Mouse (Mus musculus) urinary bladder, postnatal 25 days (tissue): ENCODE data around the gene Mapk11.

Source experiments
- DNase-seq: peaks from one replicate; pipeline ENCODE4 v3.0.0; 2022; ENCODE audit warnings: low spot score

The Mapk11 gene

GRCm38 (mm10) chr15:89149271-89150040 lies at the start of gene Mapk11:
Mapk11 (minus strand) TSS chr15:89149628.
- no peak for DNase-seq

DNA sequence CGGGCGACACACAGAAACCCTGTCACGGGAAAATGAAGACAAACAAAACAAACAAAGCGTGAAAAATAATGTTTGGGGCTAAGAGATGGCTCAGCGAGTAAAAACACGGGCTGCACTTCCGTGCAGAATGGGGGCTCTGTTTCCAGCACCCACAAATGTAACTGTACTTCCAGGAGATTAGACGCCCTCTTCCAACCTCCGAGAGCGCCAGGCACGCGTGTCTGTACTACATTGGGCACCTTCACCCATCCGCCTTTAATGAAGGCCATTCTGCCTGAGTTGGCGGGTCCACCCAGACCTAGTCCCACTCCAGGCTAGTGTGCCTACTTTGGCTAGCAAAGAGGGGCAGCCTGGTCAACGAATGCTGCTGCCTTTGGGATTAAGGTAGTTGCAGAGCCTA lies 47.6 kb upstream of the Mapk11 start:
- DNase-seq, result no peak

GRCm38 (mm10) chr15:89196313-89196706 lies 46.9 kb upstream of the Mapk11 start, which contains the start of gene Dennd6b:
Dennd6b (minus strand) TSS chr15:89196496.
- DNase-seq, result peak; percentile 91

GRCm38 (mm10) chr15:89195690-89196312 lies 46.4 kb upstream of the Mapk11 start:
- DNase-seq, result peak; percentile 91

- DNase-seq, result no peak
Measured at GRCm38 (mm10) chr15:89195261-89195681, 45.8 kb upstream of the Mapk11 start.

- DNase-seq, result no peak
Measured at GRCm38 (mm10) chr15:89184937-89185227, 35.5 kb upstream of the Mapk11 start.

- no peak for DNase-seq
Measured at GRCm38 (mm10) chr15:89184141-89184936, 34.9 kb upstream of the Mapk11 start.

DNA sequence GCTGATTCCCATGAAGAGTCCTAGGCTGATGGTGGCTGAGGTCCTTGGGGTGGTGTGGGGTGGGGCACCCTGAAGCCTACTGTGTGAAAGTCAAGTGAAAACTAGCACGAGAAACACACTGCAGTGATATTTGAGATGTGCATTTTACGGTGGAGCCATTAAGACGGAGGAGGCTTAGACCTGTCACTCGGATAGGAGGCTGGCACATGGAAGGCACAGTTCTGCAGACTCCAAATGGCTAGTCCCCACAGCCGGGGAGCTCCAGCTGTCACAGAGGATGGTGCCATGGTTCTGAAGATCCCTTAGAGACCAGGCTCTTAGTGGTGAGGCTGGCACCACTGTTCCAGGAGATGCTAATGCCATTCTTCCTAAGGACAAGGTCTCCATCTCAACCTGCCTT lies 33.4 kb upstream of the Mapk11 start:
- DNase-seq, result no peak

DNA sequence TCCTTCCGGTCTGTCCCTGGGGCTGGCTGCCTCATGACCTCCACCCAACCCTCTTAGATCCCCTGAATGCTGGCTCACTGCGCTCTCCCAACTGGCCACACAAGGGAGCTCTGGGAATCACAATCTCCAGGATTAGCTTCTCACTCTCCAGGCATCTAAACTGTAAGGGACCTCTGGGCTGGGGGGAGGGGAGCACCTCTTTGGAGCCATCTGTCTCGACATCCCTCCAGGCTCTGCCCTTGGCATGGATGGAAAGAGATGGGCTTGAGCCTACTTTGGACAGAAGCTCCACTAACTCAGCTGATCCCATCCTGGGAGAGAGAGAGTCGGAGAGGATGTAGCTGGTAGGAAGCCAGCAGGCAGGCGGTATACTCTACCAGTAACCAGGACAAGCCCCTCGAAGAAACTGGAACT lies 32.9 kb upstream of the Mapk11 start:
- DNase-seq, result no peak

GRCm38 (mm10) chr15:89181561-89182270 lies 32.3 kb upstream of the Mapk11 start:
- DNase-seq, result no peak

GRCm38 (mm10) chr15:89180571-89181229 lies 31.3 kb upstream of the Mapk11 start, which contains the start of gene Plxnb2:
Plxnb2 (minus strand) TSS chr15:89180788.
- DNase-seq, result peak; percentile 79

DNA sequence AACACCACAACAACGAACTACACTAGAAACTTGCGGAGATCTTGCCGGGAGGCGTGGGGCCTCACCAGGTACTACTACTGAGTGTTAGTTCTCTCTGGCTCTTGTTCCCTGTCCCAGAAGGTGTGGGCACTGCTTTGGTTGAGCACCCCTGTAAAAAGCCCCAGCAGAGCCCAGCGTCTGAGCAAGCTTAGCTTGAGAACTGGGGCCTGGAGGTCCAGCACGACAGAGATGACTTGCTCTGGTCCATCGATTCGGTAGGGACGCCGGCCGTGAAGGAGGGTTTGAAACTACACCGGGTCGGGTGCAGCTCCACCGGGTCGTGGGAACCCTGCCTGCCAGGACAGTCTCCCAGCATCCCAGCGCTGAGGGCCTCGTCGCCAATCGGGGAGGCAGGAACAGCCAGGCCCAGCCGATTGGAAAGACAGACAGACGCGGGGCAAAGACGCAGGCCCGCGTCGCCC lies 30.7 kb upstream of the Mapk11 start:
- no peak for DNase-seq

- DNase-seq, result no peak
Measured at GRCm38 (mm10) chr15:89179630-89179964, 30.2 kb upstream of the Mapk11 start.

- peak; percentile 78 for DNase-seq
Measured at GRCm38 (mm10) chr15:89178954-89179629, 29.7 kb upstream of the Mapk11 start.

- DNase-seq, result no peak
Measured at GRCm38 (mm10) chr15:89178260-89178860, 28.9 kb upstream of the Mapk11 start.

GRCm38 (mm10) chr15:89177576-89178259 lies 28.3 kb upstream of the Mapk11 start:
- no peak for DNase-seq

DNA sequence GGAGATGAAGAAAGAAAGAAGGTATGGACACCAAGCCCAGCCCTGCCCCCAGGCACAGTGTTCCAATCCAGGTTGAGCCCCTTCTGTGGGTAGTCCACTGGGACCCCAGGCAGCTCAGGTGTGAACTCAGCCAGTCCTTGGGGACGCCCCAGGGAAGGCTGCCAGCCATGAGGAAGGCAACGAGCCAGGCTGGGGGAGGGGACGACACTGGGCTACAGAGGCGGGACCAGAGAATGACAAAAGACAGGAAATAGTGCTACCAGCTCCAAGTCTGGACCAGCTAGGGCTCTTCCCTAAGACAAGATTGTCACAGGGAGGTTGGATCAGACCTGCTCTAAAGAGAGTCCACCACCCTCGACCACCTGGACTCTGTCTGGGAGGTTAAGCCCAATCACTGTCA lies 27.7 kb upstream of the Mapk11 start:
- peak; percentile 73 for DNase-seq

GRCm38 (mm10) chr15:89175411-89176155 lies 26.2 kb upstream of the Mapk11 start:
- DNase-seq, result no peak

GRCm38 (mm10) chr15:89174889-89175339 lies 25.5 kb upstream of the Mapk11 start:
- no peak for DNase-seq
